Mouse (Mus musculus) limb, embryonic 10.5 days (tissue): ENCODE data around the gene Grtp1. TPM values are rescaled to one million over a fixed set of nuclear protein-coding genes. Genes with fewer than 3 reads are reported as not detected.
"Not testable (repeated sequence)": the region's sequence is repeated elsewhere in the genome, so short reads cannot be mapped to it uniquely, and the experiment has no call there.

Experiments used
- DNase-seq: peaks from one replicate; pipeline ENCODE4 v3.0.0-alpha.2; 2017; ENCODE audit warnings: low spot score
- H3K27ac ChIP-seq: fragments of 300-500 bp; sonication (generic); 2 replicates; pipeline ENCODE4 v1.5.1; 2016; ENCODE audit warnings: mild to moderate bottlenecking
- H3K27me3 ChIP-seq: fragments of 300-500 bp; sonication (generic); 2 replicates; pipeline ENCODE4 v1.6.1; 2016; ENCODE audit warnings: low read depth, mild to moderate bottlenecking; ENCODE audit not compliant: poor library complexity, severe bottlenecking
- H3K36me3 ChIP-seq: fragments of 300-500 bp; sonication (generic); 2 replicates; pipeline ENCODE4 v1.6.1; 2016; ENCODE audit warnings: mild to moderate bottlenecking, moderate library complexity
- H3K4me1 ChIP-seq: fragments of 300-500 bp; sonication (generic); 2 replicates; pipeline ENCODE4 v1.6.1; 2016
- H3K4me3 ChIP-seq: fragments of 300-500 bp; sonication (generic); 2 replicates; pipeline ENCODE4 v1.5.1; 2016; ENCODE audit warnings: mild to moderate bottlenecking, moderate library complexity
- H3K9me3 ChIP-seq: fragments of 300-500 bp; sonication (generic); replicated peaks from 2 replicates; pipeline ENCODE4 v1.6.1; 2016; ENCODE audit warnings: mild to moderate bottlenecking
- WGBS: fragments of 180-500 bp; shearing (Covaris S2); methylation state at CpG from one replicate; pipeline ENCODE4 v1.1.7; 2016; 5-methylcytosine and 5-hydroxymethylcytosine counted together
- polyA plus RNA-seq: library from polyadenylated mRNA; unstranded; fragments of >200 nt; fragmentation: Nextera tagmentation; extraction: Ambion mirVana; gene quantifications from 2 replicates; pipeline ENCODE4 v1.2.1, GENCODE M21; 2016

Gene Grtp1
- polyA plus RNA-seq, 1 experiment from 2014 or later, result 18.8 TPM

DNA sequence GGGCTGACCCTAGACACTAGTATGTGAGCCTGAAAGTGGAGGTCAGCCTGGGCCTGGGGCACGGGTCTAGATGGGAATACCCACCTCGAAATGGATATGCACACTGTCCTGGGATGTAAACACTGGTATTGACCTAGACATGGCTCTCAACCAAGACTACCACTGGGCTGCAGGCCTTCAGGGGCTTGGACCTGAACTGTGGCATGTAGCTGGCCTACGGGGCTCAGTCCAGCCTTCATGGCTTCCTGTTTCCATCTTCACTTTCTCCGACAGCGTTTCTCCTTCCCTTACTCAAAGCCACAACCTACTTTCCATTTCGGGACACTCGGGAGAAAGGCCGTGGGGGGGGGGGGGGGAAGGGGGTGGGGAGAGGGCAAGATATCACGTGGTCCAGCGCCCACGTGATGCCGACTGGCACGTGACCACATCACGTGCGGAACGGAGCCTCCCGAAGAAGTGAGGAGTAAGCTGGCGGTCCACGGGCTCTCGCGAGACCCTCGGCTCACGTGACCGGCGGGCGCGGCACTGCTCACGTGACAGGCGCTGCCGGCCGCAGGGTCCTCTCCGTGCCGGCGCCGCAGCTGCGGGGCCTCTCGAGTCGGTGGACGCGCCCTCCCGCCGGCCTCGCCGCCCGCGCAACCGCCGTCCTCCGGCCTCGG, 41.6 kb downstream of the Grtp1 start, which contains the start of gene Lamp1:
Gene Lamp1 (plus strand): TSS at position 444 of the 659 bp plus-strand sequence.
- H3K4me3 ChIP-seq, result peak within 1 kb of the TSS; percentile 99
- H3K4me1 ChIP-seq, result peaks cover 16% of the 10 kb centered on the region
- H3K36me3 ChIP-seq, result no peaks in the 10 kb centered on the region; the same call in 1 of the 2 replicates
- H3K27me3 ChIP-seq, result no peaks in the 10 kb centered on the region
- no peaks in the 10 kb centered on the region for H3K9me3 ChIP-seq
- 1% methylated on average over 50 of the region's 50 CpGs for WGBS
- peak within 1 kb of the TSS; percentile 89 for H3K27ac ChIP-seq
- DNase-seq, result peak; percentile 100

DNA sequence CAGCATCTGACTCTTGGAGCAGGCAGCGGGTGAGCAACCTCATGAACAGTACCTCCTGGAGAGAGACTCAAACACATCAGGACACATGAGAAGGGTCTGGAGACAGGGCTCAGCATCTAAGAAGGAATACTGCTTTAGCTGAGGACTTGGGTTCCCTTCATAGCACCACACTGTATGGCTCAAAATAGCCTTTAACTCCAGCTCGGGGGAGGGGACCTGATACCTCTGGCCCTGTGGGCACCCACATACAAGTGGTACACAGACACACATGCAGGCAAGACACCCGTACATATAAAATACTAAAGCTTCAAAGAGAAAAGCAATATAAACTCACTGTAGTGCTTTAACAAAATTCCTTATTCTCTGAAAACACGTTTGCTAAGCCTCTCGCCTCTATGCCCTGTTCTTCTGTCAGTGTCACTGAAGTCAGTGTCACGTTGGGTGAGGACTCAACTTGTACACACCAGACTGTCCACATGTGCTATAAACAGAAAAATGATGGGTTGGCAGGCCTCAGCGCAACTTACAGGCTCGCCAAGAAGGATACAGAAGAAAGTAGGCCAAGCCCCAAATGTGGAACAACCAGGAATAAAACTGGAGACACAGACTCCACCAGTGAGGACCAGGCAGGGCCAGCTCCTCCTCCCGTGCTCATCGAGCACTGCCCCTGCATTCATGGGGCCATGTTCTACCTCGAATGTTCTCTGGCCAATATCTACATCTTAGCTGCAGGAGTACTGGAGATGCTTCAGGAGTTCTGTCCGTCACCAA, 43.9 kb downstream of the Grtp1 start:
- Histone ChIP-seq H3K4me3 (no peak overlapping the region), H3K27ac (no peak overlapping the region), H3K27me3 (no peaks in the 10 kb centered on the region), H3K36me3 (no peaks in the 10 kb centered on the region; the same call in 1 of the 2 replicates), H3K4me1 (peaks cover 16% of the 10 kb centered on the region), H3K9me3 (no peaks in the 10 kb centered on the region)
- 75% methylated on average over 12 of the region's 12 CpGs for WGBS
- no peak for DNase-seq

DNA sequence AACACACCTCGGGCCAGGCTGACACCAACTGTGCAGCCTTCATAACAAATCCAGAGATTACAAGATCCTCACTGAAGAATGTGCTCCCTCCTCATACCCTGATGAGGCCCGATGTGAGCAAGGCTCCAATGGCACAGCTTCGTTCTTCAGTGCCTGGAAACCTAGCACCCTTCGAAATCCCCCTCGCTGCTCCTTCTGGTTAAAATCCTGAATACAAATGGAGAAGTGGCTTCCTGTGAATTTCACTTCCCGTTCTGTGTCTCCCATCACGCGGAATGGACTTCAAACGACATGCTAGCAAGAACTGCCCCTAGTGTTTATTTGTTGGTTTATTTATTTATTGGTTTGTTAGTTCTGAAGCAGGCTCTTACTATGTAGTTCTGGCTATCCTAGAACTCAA, 45.1 kb downstream of the Grtp1 start:
- Histone ChIP-seq H3K9me3 (no peaks in the 10 kb centered on the region), H3K4me1 (peaks cover 15% of the 10 kb centered on the region), H3K27ac (no peak overlapping the region), H3K4me3 (no peak overlapping the region), H3K27me3 (no peaks in the 10 kb centered on the region), H3K36me3 (0 out of 2 replicates have a peak, but pooled peaks cover 2% of the 10 kb centered on the region)
- no peak for DNase-seq
- 77% methylated on average over 9 of the region's 9 CpGs for WGBS

DNA sequence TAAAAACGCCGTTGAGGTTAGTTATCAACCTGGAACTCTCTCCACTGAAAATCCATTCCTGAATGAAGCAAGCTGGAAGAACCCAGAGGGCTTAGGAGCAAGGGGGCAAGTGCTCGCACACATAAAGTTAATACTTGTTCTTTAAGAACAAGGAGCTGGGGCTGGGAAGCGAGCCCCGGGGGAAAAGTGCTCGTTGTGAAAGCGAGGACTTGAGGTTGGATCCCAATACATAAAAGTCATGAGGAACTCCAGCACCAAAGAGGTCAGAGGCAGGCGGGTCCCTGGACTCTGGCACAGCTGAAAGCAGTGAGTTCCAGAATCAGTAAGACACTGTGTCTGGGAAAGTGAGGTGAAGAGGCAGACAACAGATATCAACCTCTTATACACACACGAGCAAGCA, 46.3 kb downstream of the Grtp1 start:
- Histone ChIP-seq H3K9me3 (no peaks in the 10 kb centered on the region), H3K36me3 (peaks cover 13% of the 10 kb centered on the region), H3K27me3 (no peaks in the 10 kb centered on the region), H3K27ac (no peak overlapping the region), H3K4me1 (peaks cover 5% of the 10 kb centered on the region; the same call in 1 of the 2 replicates), H3K4me3 (no peak overlapping the region)
- DNase-seq, result no peak
- 81% methylated on average over 9 of the region's 9 CpGs for WGBS

DNA sequence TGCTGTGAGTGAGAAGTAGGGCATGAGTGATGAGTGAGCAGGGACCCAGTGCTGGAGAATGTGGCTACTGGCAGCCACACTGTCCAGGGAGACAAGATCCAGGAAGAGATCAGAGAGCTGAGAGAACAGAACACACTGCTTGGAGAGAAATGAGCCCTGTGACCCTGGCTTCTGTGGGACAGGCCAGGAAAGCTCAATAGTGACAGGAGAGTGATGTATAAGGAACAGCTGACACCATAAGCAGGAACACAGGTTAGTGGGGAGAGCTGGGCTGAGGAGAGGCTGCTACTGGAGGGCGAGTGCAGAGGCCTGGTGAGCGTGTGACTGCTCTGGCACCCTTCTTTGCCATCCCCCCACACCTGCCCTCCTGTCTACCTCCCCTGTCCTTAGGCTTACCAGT, 49.5 kb downstream of the Grtp1 start:
- Histone ChIP-seq H3K4me1 (no peaks in the 10 kb centered on the region), H3K27me3 (no peaks in the 10 kb centered on the region), H3K27ac (no peak overlapping the region), H3K36me3 (peaks cover 42% of the 10 kb centered on the region), H3K4me3 (no peak overlapping the region), H3K9me3 (no peaks in the 10 kb centered on the region)
- DNase-seq, result no peak
- WGBS, result 90% methylated on average over 2 of the region's 2 CpGs

DNA sequence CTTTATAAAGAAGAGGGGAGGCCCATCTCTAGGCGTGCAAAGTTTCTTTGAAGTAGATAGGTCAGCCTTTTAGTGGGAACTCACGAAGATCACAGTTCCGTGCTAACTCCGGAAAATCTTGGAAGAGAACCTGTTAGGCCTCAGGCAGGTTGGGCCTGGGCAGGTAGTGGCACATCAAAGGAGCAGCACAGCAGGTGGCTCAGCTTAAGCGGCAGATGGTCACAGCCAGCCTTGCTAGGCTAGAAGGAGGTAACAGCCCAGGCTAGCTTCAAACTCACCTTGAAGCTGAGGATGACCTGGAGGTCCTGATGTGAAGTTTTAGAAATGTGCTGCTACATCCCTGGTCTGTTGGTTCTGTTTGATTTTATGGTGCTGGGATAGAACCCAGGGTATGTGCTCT, 50.6 kb downstream of the Grtp1 start:
- Histone ChIP-seq H3K27me3 (no peaks in the 10 kb centered on the region), H3K9me3 (no peaks in the 10 kb centered on the region), H3K4me1 (no peaks in the 10 kb centered on the region), H3K36me3 (peaks cover 52% of the 10 kb centered on the region), H3K27ac (no peak overlapping the region), H3K4me3 (no peak overlapping the region)
- no peak for DNase-seq
- WGBS, result 53% methylated on average over 5 of the region's 5 CpGs

GRCm38 (mm10) chr8:13149287-13149686, 51.1 kb downstream of the Grtp1 start:
- no peaks in the 10 kb centered on the region for H3K9me3 ChIP-seq
- no peaks in the 10 kb centered on the region for H3K27me3 ChIP-seq
- no peak overlapping the region for H3K27ac ChIP-seq
- H3K4me3 ChIP-seq, result no peak overlapping the region
- H3K4me1 ChIP-seq, result no peaks in the 10 kb centered on the region
- DNase-seq, result no peak
- peaks cover 58% of the 10 kb centered on the region for H3K36me3 ChIP-seq
- WGBS, result 97% methylated on average over 2 of the region's 2 CpGs

DNA sequence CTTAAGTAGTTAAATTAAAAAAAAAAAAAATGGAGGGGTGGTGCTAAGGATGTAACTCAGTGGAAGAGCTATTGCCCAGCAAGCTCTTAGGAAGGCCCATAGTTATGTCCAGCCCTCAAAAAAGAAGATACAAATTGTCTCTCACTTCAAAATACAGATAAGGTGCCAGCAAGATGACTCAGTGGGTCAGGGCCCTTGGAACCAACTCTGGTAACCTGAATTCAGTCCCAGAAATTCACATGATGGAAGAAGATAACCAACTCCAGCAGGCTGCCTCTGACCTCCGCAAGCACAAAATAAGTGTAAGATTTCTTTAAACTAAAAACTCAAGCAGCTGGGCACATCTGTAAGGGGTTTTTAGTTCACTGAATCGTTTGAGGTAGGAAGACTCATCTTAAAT, 51.9 kb downstream of the Grtp1 start:
- no peaks in the 10 kb centered on the region for H3K27me3 ChIP-seq
- H3K4me1 ChIP-seq, result no peaks in the 10 kb centered on the region
- peaks cover 64% of the 10 kb centered on the region for H3K36me3 ChIP-seq
- WGBS, result 88% methylated on average over 2 of the region's 2 CpGs
- H3K27ac ChIP-seq, result no peak overlapping the region
- no peaks in the 10 kb centered on the region for H3K9me3 ChIP-seq
- DNase-seq, result no peak
- no peak overlapping the region for H3K4me3 ChIP-seq

DNA sequence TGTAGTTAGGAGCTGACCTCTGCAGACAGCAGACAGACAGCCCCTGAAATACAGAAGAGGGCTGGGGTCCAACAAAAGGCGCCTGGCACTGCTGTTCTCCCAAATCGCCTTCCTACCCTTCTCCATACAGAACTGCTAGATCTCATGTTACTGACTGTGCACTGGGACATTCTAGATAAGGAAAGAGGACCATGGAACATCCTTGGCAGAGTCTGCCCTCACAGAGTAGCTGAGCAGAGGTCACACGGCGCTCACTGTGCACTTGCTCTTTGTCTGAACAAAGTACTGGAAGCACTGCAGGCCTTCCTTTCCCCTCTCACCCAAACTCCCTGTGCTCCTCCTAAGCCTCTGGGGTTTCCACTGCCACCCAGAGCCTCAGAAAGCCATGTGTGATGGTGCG, 58.7 kb downstream of the Grtp1 start:
- no peak overlapping the region for H3K27ac ChIP-seq
- peaks cover 98% of the 10 kb centered on the region for H3K36me3 ChIP-seq
- 90% methylated on average over 5 of the region's 5 CpGs for WGBS
- DNase-seq, result no peak
- no peaks in the 10 kb centered on the region for H3K4me1 ChIP-seq
- H3K27me3 ChIP-seq, result no peaks in the 10 kb centered on the region
- H3K4me3 ChIP-seq, result no peak overlapping the region
- H3K9me3 ChIP-seq, result no peaks in the 10 kb centered on the region

- WGBS, result 93% methylated on average over 6 of the region's 6 CpGs
- DNase-seq, result no peak
- H3K4me1 ChIP-seq, result no peaks in the 10 kb centered on the region
- peaks cover 98% of the 10 kb centered on the region for H3K36me3 ChIP-seq
- H3K27ac ChIP-seq, result no peak overlapping the region
- no peaks in the 10 kb centered on the region for H3K9me3 ChIP-seq
- no peaks in the 10 kb centered on the region for H3K27me3 ChIP-seq
- H3K4me3 ChIP-seq, result no peak overlapping the region
These were observed 60.7 kb downstream of the Grtp1 start for GRCm38 (mm10) chr8:13139641-13140182.

- DNase-seq, H3K4me1 ChIP-seq, H3K9me3 ChIP-seq, H3K4me3 ChIP-seq, H3K27me3 ChIP-seq, H3K27ac ChIP-seq: not testable (repeated sequence)
- WGBS, result 74% methylated on average over 9 of the region's 9 CpGs
- peaks cover 96% of the 10 kb centered on the region for H3K36me3 ChIP-seq
These were observed 68.2 kb downstream of the Grtp1 start for GRCm38 (mm10) chr8:13132220-13132619.

DNA sequence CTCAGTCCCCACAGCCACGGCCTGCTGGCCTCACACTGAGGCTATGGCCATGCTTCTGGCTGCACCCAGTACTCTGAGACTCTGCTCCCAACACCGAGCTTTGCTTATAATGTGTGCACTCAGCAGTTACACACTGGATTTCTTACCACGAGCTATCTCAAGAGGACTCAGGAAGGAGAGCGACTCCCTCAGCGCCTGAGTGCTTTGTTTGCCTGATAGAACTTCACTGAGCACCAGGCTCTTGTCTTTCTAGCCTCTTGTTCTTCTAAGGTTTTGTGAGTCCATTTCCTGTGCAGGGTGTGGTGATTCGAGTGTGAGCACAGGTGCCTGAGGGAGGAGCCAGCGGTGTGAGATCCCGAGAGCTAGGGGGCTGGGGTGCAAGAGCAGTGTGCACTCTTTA, 75.5 kb downstream of the Grtp1 start:
- Histone ChIP-seq H3K4me3 (no peak overlapping the region), H3K27me3 (no peaks in the 10 kb centered on the region), H3K4me1 (no peaks in the 10 kb centered on the region), H3K9me3 (no peaks in the 10 kb centered on the region), H3K27ac (no peak overlapping the region), H3K36me3 (peaks cover 92% of the 10 kb centered on the region)
- WGBS, result 93% methylated on average over 8 of the region's 8 CpGs
- no peak for DNase-seq

GRCm38 (mm10) chr8:13122887-13123421, 77.5 kb downstream of the Grtp1 start:
- Histone ChIP-seq H3K27me3 (no peaks in the 10 kb centered on the region), H3K9me3 (no peaks in the 10 kb centered on the region), H3K4me3 (no peak overlapping the region), H3K36me3 (peaks cover 91% of the 10 kb centered on the region), H3K4me1 (no peaks in the 10 kb centered on the region), H3K27ac (no peak overlapping the region)
- WGBS, result 93% methylated on average over 7 of the region's 7 CpGs
- no peak for DNase-seq
